Mouse (Mus musculus): ENCODE results near the gene Spg7. TPM values are rescaled to one million over a fixed set of nuclear protein-coding genes. Genes with fewer than 3 reads are reported as not detected.
"Not testable (repeated sequence)": the region's sequence is repeated elsewhere in the genome, so short reads cannot be mapped to it uniquely, and the experiment has no call there.

The Spg7 gene
- total and polyA plus RNA-seq, 3 experiments: 20.8 to 35.2 (median 26.1) TPM

DNA sequence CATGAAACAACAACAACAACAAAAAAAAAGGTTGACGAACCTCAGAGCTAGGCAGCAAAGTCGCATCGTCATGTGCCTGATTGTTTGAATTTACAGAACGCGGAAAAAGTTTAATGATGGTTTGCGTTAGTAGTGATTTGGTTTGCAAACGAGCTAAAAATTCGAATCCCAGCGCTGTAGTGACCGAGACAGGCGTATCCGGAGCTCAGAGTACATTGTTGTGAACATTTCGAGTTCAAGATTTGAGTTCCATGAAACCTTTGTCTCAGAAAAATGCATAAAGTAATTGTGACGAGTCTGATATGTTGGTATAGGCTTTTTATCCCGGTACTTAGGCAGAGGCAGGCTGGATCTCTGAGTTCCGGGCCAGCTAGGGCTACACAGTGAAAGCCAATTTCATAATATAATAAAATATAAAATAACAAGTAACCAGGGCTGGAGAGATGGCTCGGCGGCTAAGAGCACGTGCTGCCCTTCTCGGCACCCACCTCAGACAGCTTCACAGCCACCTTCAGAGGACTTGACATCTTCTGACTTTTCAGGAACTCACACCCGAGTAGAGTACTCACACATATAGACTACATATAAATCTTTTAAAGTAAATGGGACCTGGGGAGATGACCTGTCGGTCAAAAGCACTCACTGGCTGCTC is 19.6 kb upstream of the Spg7 start:
- peaks cover 4 to 21% of the 10 kb centered on the region in 2 experiments for H3K36me3 ChIP-seq (replicated peaks in 1 of 2; ENCODE audit: control insufficient read depth in 1 of 2, insufficient read depth in 1 of 2, low read length in 1 of 2)
- H3K9ac ChIP-seq (ENCODE audit: insufficient read depth, low read depth): peak overlapping the region; percentile 97
- peak overlapping the region; percentile 85 for H3K4me2 ChIP-seq (ENCODE audit: insufficient read depth, low read depth, poor library complexity, severe bottlenecking)
- peaks cover 3 to 30% of the 10 kb centered on the region in 2 experiments for H3K4me1 ChIP-seq (ENCODE audit: control insufficient read depth in 1 of 2, insufficient read depth in 2 of 2)
- no peaks in the 10 kb centered on the region for H3K27me3 ChIP-seq (replicated peaks)
- TF ChIP-seq BHLHE40 (IDR thresholded peaks at IDR 0.05; ENCODE audit: low read depth, low read length): peak; percentile 48
- peak; percentile 36; the same call in 1 of the 2 replicates for TF ChIP-seq MYC (IDR thresholded peaks at IDR 0.05; ENCODE audit: low read depth, low read length)
- no peak for TF ChIP-seq E2F4 (IDR thresholded peaks at IDR 0.05; ENCODE audit: insufficient replicate concordance, low read depth, low read length)
- no peak for TF ChIP-seq CTCF (conservative IDR thresholded peaks at IDR 0.05 in 1 of 2, IDR thresholded peaks at IDR 0.05 in 1 of 2; ENCODE audit: low read depth in 2 of 2, low read length in 2 of 2)
- TF ChIP-seq ZMIZ1 (IDR thresholded peaks at IDR 0.05; ENCODE audit: low read depth, low read length): no peak
- TF ChIP-seq CHD2 (IDR thresholded peaks at IDR 0.05; ENCODE audit: low read length): no peak
- no peak for DNase-seq (ENCODE audit: extremely low read depth)
- dilution Hi-C loops (cut with MboI; ENCODE audit: extremely low pct_ligation_motif_present, extremely low pct_unique_long_range_greater_than_20kb, low sequenced_read_pairs) (no loop called here), in situ Hi-C loops (cut with MboI; ENCODE audit: low pct_ligation_motif_present, low pct_unique_long_range_greater_than_20kb, low sequenced_read_pairs) (no loop called here)
- H3K79me2 ChIP-seq (replicated peaks; ENCODE audit: control insufficient read depth, extremely low read depth, insufficient read depth, poor library complexity, severe bottlenecking): peaks cover 53% of the 10 kb centered on the region
- peak overlapping the region; percentile 76 for H3K27ac ChIP-seq (ENCODE audit: insufficient read depth, low read depth)
- peak overlapping the region; percentile 75 to 95 (median 83) for H3K4me3 ChIP-seq (replicated peaks in 1 of 3; ENCODE audit: low read depth in 2 of 3, low read length in 2 of 3, poor library complexity in 1 of 3)
- H3K9me3 ChIP-seq (replicated peaks; ENCODE audit: low read length): no peaks in the 10 kb centered on the region

DNA sequence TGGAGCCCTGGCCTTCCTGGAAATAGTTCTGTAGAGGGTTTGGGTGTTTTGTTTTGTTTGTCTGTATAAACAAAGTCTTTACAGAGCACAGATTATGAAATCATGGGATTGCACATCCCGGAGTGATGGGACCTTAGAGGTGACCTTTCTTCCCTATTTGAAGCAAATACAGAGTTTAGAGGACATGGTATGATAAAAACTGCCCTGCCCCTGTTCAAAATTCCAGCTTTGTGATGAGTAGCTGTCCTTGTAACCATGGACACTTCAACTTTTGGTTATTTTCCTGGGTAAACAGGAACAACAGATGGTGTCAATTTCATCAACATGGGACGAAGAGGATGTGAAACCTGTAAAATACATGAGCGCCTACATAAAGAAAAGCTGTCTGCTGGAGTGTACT is 18.8 kb upstream of the Spg7 start:
- H3K27me3 ChIP-seq (replicated peaks): no peaks in the 10 kb centered on the region
- dilution Hi-C loops (cut with MboI; ENCODE audit: extremely low pct_ligation_motif_present, extremely low pct_unique_long_range_greater_than_20kb, low sequenced_read_pairs) (no loop called here), in situ Hi-C loops (cut with MboI; ENCODE audit: low pct_ligation_motif_present, low pct_unique_long_range_greater_than_20kb, low sequenced_read_pairs) (no loop called here)
- H3K4me3 ChIP-seq (replicated peaks in 1 of 3; ENCODE audit: low read depth in 2 of 3, low read length in 2 of 3, poor library complexity in 1 of 3): no peak overlapping the region
- no peak overlapping the region for H3K27ac ChIP-seq (ENCODE audit: insufficient read depth, low read depth)
- peaks cover 45% of the 10 kb centered on the region for H3K79me2 ChIP-seq (replicated peaks; ENCODE audit: control insufficient read depth, extremely low read depth, insufficient read depth, poor library complexity, severe bottlenecking)
- H3K9ac ChIP-seq (ENCODE audit: insufficient read depth, low read depth): no peak overlapping the region; the same call in 1 of the 2 replicates
- H3K4me1 ChIP-seq (ENCODE audit: control insufficient read depth in 1 of 2, insufficient read depth in 2 of 2): peaks cover 3 to 24% of the 10 kb centered on the region in 2 experiments
- TF ChIP-seq CHD1 (IDR thresholded peaks at IDR 0.05; ENCODE audit: low read depth, low read length): no peak
- no peak for TF ChIP-seq CHD2 (IDR thresholded peaks at IDR 0.05; ENCODE audit: low read length)
- TF ChIP-seq SIN3A (IDR thresholded peaks at IDR 0.05; ENCODE audit: low read length): no peak
- no peak for TF ChIP-seq GABPA (IDR thresholded peaks at IDR 0.05; ENCODE audit: insufficient replicate concordance, low read depth, low read length)
- TF ChIP-seq EP300 (IDR thresholded peaks at IDR 0.05; ENCODE audit: low read length): peak; percentile 37; the same call in 1 of the 2 replicates
- TF ChIP-seq USF2 (conservative IDR thresholded peaks at IDR 0.05; ENCODE audit: low read depth, low read length): no peak
- peaks cover 4 to 18% of the 10 kb centered on the region in 2 experiments for H3K36me3 ChIP-seq (replicated peaks in 1 of 2; ENCODE audit: control insufficient read depth in 1 of 2, insufficient read depth in 1 of 2, low read length in 1 of 2)
- H3K4me2 ChIP-seq (ENCODE audit: insufficient read depth, low read depth, poor library complexity, severe bottlenecking): no peak overlapping the region
- H3K9me3 ChIP-seq (replicated peaks; ENCODE audit: low read length): no peaks in the 10 kb centered on the region
- DNase-seq (ENCODE audit: extremely low read depth): no peak

DNA sequence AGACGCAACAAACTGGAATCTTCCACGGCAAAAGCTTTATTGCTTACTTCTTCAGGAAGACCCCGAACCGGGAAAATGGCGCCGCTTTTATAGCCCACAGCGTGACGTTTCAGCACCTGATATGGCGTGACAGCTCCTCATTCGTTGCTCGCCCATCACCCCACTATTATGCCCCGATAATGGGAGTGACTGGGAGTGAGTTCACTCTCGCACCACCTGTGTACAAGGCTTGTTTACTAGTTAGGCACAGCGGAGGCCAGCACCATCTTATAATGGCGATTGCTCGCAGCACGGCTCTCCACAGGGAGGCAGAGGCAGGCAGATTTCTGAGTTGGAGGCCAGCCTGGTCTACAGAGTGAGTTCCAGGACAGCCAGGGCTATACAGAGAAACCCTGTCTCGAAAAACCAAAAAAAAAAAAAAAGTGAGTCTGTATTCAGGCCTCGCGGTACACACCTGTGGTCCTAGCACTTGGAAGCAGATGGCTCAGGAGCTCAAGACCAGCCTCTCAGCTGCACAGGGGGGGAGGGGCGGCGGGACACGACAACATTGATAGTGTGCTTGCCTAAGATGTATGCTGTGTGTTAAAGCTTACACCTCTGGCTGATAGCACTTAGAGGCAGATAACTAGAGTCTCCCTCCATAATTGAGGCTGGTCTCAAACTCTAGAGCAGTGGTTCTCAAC is 17.9 kb upstream of the Spg7 start:
- Histone ChIP-seq H3K79me2 (replicated peaks; ENCODE audit: control insufficient read depth, extremely low read depth, insufficient read depth, poor library complexity, severe bottlenecking) (peaks cover 36% of the 10 kb centered on the region), H3K36me3 (replicated peaks in 1 of 2; ENCODE audit: control insufficient read depth in 1 of 2, insufficient read depth in 1 of 2, low read length in 1 of 2) (peaks cover 4 to 14% of the 10 kb centered on the region in 2 experiments), H3K4me1 (ENCODE audit: control insufficient read depth in 1 of 2, insufficient read depth in 2 of 2) (peaks cover 0 to 14% of the 10 kb centered on the region in 2 experiments; a peak in 2 of 4 replicates)
- H3K9me3 ChIP-seq (replicated peaks; ENCODE audit: low read length); H3K27ac ChIP-seq (ENCODE audit: insufficient read depth, low read depth); H3K4me3 ChIP-seq (replicated peaks in 1 of 3; ENCODE audit: low read depth in 2 of 3, low read length in 2 of 3, poor library complexity in 1 of 3); H3K4me2 ChIP-seq (ENCODE audit: insufficient read depth, low read depth, poor library complexity, severe bottlenecking); DNase-seq (ENCODE audit: extremely low read depth); dilution Hi-C loops (cut with MboI; ENCODE audit: extremely low pct_ligation_motif_present, extremely low pct_unique_long_range_greater_than_20kb, low sequenced_read_pairs); H3K27me3 ChIP-seq (replicated peaks); in situ Hi-C loops (cut with MboI; ENCODE audit: low pct_ligation_motif_present, low pct_unique_long_range_greater_than_20kb, low sequenced_read_pairs); H3K9ac ChIP-seq (ENCODE audit: insufficient read depth, low read depth): not testable (repeated sequence)

Measured in CH12.LX (cell line).